Mouse (Mus musculus): ENCODE results near the gene Tm9sf2. TPM values are rescaled to one million over a fixed set of nuclear protein-coding genes. Genes with fewer than 3 reads are reported as not detected.
"Not testable (repeated sequence)": the region's sequence is repeated elsewhere in the genome, so short reads cannot be mapped to it uniquely, and the experiment has no call there.

Gene Tm9sf2
- polyA plus RNA-seq, 1 experiment from 2014 or later: 160 TPM

GRCm38 (mm10) chr14:122074360-122074759 is 32.5 kb upstream of the Tm9sf2 start:
- Histone ChIP-seq H3K9me3 (no peaks in the 10 kb centered on the region), H3K27me3 (no peaks in the 10 kb centered on the region), H3K4me3 (no peak overlapping the region), H3K4me2 (replicated peaks) (no peak overlapping the region), H3K27ac (no peak overlapping the region), H3K4me1 (no peaks in the 10 kb centered on the region), H3K9ac (no peak overlapping the region), H3K36me3 (no peaks in the 10 kb centered on the region)
- ATAC-seq (ENCODE audit: low FRiP score, low read depth): no peak
- 79% methylated on average over 10 of the region's 10 CpGs for whole genome bisulfite sequencing

DNA sequence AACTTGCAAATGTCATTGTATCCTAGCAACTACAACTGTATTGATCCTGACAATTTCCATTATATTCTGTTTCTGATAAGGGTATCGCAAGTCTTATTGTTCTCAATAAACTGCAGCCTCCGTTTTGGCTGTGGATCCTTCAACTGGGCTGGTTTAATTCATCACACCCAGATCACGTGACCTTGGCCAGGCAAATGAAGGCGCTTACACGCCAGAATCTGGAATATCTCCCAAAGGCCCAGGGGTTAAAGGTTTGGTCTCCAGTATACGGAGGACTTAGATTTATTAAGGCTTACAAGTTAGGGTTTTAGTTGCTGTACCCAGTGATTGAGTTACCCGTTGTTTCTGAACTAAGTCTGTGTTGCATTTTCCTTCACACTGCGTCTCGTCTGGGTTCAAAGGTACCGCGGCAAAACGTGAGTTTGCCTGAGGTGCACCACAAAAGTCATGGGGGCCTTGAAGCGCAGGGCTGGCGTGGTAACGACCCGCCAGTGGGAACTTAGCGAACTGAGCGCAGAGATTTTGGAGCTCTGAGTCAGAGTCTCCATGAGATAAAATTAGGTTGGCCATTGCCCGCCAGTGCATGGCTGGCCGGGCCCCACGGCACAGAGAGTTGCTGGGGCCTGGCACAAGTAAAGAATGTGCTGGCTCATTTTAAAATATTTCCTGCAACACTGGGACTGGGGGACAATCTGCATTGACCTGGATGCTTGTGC is 31.2 kb upstream of the Tm9sf2 start:
- ATAC-seq (ENCODE audit: low FRiP score, low read depth): no peak
- no peaks in the 10 kb centered on the region for H3K36me3 ChIP-seq
- 82% methylated on average over 21 of the region's 21 CpGs for WGBS

GRCm38 (mm10) chr14:122077017-122077416 is 29.8 kb upstream of the Tm9sf2 start:
- Histone ChIP-seq H3K4me2 (replicated peaks) (no peak overlapping the region), H3K4me3 (no peak overlapping the region), H3K4me1 (peaks cover 4% of the 10 kb centered on the region; the same call in 1 of the 2 replicates), H3K36me3 (no peaks in the 10 kb centered on the region), H3K27ac (no peak overlapping the region), H3K9me3 (no peaks in the 10 kb centered on the region), H3K27me3 (no peaks in the 10 kb centered on the region), H3K9ac (no peak overlapping the region)
- ATAC-seq (ENCODE audit: low FRiP score, low read depth): no peak
- 84% methylated on average over 3 of the region's 3 CpGs for WGBS

More for the DNA sequence above, 31.2 kb upstream of the Tm9sf2 start:
- Histone ChIP-seq H3K4me1 (no peaks in the 10 kb centered on the region), H3K4me3 (no peak overlapping the region), H3K9me3 (no peaks in the 10 kb centered on the region), H3K9ac (no peak overlapping the region), H3K27ac (no peak overlapping the region), H3K4me2 (replicated peaks) (no peak overlapping the region), H3K27me3 (no peaks in the 10 kb centered on the region)

- H3K9me3 ChIP-seq: 0 out of 2 replicates have a peak, but pooled peaks cover under 1% of the 10 kb centered on the region
- H3K27ac ChIP-seq: no peak overlapping the region
- 54% methylated on average over 6 of the region's 6 CpGs for WGBS
- peaks cover 7% of the 10 kb centered on the region; the same call in 1 of the 2 replicates for H3K4me1 ChIP-seq
- no peak overlapping the region for H3K4me3 ChIP-seq
- no peaks in the 10 kb centered on the region for H3K36me3 ChIP-seq
- H3K4me2 ChIP-seq (replicated peaks): no peak overlapping the region
- no peak overlapping the region for H3K9ac ChIP-seq
- no peaks in the 10 kb centered on the region for H3K27me3 ChIP-seq
- no peak for ATAC-seq (ENCODE audit: low FRiP score, low read depth)
These were observed 27.4 kb upstream of the Tm9sf2 start for GRCm38 (mm10) chr14:122079428-122079827.

DNA sequence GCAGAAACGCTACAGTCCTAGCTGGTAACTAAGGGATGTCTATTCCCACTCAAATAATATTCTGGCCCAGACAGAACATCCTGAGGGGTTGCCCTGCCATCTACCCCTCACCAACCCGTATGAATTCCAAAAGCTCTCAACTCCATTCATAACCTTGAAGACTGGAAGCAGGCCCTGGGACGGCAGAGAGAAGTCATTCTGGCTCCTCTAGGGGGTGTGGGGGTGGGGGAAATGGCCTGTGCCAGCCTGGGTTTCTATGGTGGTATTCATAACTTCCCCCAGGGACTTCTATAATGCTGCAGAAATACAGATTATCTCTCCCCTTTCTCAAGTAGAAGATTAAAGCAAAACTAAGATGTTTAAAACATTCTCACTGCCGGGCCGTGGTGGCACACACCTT is 26.9 kb upstream of the Tm9sf2 start:
- no peak overlapping the region for H3K27ac ChIP-seq
- H3K4me1 ChIP-seq: peaks cover 7% of the 10 kb centered on the region; the same call in 1 of the 2 replicates
- H3K36me3 ChIP-seq: no peaks in the 10 kb centered on the region
- 77% methylated on average over 5 of the region's 5 CpGs for WGBS
- no peak for ATAC-seq (ENCODE audit: low FRiP score, low read depth)
- H3K27me3 ChIP-seq: no peaks in the 10 kb centered on the region
- H3K9ac ChIP-seq: no peak overlapping the region
- no peak overlapping the region for H3K4me2 ChIP-seq (replicated peaks)
- peaks cover 5% of the 10 kb centered on the region; the same call in 1 of the 2 replicates for H3K9me3 ChIP-seq
- H3K4me3 ChIP-seq: no peak overlapping the region

GRCm38 (mm10) chr14:122081308-122081707 is 25.5 kb upstream of the Tm9sf2 start:
- H3K4me3 ChIP-seq: no peak overlapping the region
- peaks cover 7% of the 10 kb centered on the region; the same call in 1 of the 2 replicates for H3K4me1 ChIP-seq
- H3K27me3 ChIP-seq: no peaks in the 10 kb centered on the region
- H3K36me3 ChIP-seq: no peaks in the 10 kb centered on the region
- peaks cover 9% of the 10 kb centered on the region; the same call in 1 of the 2 replicates for H3K9me3 ChIP-seq
- no peak overlapping the region for H3K27ac ChIP-seq
- no peak for ATAC-seq (ENCODE audit: low FRiP score, low read depth)
- 14% methylated on average over 3 of the region's 3 CpGs for WGBS
- no peak overlapping the region for H3K9ac ChIP-seq
- no peak overlapping the region for H3K4me2 ChIP-seq (replicated peaks)

DNA sequence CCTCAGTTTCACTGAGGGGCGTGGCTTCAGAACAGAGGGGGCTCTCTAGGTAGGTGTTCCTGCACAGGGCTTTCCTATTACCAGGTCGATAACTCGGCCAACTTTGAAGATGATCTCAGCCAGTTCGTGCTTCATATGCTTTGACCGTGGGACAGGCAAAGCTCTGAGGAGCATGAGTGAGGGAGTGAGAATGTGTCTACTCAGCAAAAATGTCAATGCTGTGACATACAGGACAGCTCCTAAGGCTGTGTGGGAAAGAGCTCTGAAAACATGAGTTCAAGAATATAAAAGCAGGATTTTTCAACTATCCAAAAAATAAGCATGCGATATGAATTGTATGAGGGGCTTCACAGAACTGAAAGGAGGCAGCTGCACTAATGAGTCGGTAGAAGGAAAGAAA is 23.3 kb upstream of the Tm9sf2 start:
- H3K27me3 ChIP-seq: no peaks in the 10 kb centered on the region
- H3K9ac ChIP-seq: no peak overlapping the region
- no peak overlapping the region for H3K4me2 ChIP-seq (replicated peaks)
- no peaks in the 10 kb centered on the region for H3K36me3 ChIP-seq
- peaks cover 7% of the 10 kb centered on the region; the same call in 1 of the 2 replicates for H3K4me1 ChIP-seq
- no peak overlapping the region for H3K4me3 ChIP-seq
- WGBS: 85% methylated on average over 7 of the region's 7 CpGs
- peaks cover 9% of the 10 kb centered on the region; the same call in 1 of the 2 replicates for H3K9me3 ChIP-seq
- no peak for ATAC-seq (ENCODE audit: low FRiP score, low read depth)
- no peak overlapping the region for H3K27ac ChIP-seq

DNA sequence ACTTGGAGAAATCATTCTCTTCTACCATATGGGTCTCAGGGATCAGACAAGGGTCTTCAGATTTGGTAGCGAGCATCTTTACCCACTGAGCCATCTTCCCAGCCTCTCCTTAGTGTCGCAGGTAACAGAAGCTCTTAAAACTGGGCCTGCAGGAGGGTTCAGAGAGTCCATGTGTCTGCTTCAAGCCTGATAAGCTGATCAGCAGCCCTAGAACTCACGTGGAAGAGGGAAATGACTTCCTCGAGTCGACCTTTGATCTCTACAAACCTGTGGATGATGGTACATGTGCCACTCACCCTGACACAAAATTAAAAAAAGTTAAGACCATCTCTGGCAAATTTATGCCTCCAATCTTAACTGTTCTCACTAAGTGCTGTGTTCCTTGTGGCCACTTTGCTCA is 18.9 kb upstream of the Tm9sf2 start:
- no peak for ATAC-seq (ENCODE audit: low FRiP score, low read depth)
- Histone ChIP-seq H3K9ac (no peak overlapping the region), H3K4me2 (replicated peaks) (no peak overlapping the region), H3K9me3 (peaks cover 9% of the 10 kb centered on the region; the same call in 1 of the 2 replicates), H3K27ac (no peak overlapping the region), H3K36me3 (no peaks in the 10 kb centered on the region), H3K4me1 (no peaks in the 10 kb centered on the region), H3K27me3 (no peaks in the 10 kb centered on the region), H3K4me3 (no peak overlapping the region)
- 80% methylated on average over 5 of the region's 5 CpGs for WGBS

DNA sequence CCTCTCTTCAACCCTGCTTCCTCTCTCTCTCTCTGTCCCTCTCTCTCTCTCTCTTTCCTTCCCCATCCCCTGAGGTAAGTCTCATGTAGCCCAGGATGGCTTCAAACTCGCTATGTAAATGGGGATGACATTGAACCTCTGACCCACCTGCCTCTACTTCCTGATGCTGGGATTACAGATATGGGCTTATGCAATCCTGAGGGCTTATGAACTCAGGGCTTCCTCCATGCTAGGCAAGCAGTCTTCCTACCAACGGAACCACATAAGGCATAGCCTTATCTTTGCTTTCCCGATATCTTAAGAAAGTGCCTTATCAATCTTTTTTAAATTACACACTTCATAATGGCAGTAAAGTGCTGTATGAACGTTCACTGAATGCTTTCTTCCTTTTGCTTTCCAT is 14.5 kb upstream of the Tm9sf2 start:
- Histone ChIP-seq H3K4me1 (no peaks in the 10 kb centered on the region), H3K36me3 (no peaks in the 10 kb centered on the region), H3K27ac (no peak overlapping the region), H3K9me3 (no peaks in the 10 kb centered on the region), H3K4me3 (no peak overlapping the region), H3K27me3 (no peaks in the 10 kb centered on the region), H3K9ac (no peak overlapping the region), H3K4me2 (replicated peaks) (no peak overlapping the region)
- ATAC-seq (ENCODE audit: low FRiP score, low read depth): no peak
- 82% methylated on average over 4 of the region's 4 CpGs for WGBS

GRCm38 (mm10) chr14:122096331-122096730 is 10.5 kb upstream of the Tm9sf2 start:
- H3K27me3 ChIP-seq: no peaks in the 10 kb centered on the region
- 97% methylated on average over 11 of the region's 11 CpGs for WGBS
- ATAC-seq (ENCODE audit: low FRiP score, low read depth): no peak
- H3K4me3 ChIP-seq: no peak overlapping the region
- H3K9me3 ChIP-seq: no peaks in the 10 kb centered on the region
- no peak overlapping the region for H3K27ac ChIP-seq
- H3K4me1 ChIP-seq: no peaks in the 10 kb centered on the region
- no peak overlapping the region for H3K4me2 ChIP-seq (replicated peaks)
- no peak overlapping the region for H3K9ac ChIP-seq
- H3K36me3 ChIP-seq: no peaks in the 10 kb centered on the region

DNA sequence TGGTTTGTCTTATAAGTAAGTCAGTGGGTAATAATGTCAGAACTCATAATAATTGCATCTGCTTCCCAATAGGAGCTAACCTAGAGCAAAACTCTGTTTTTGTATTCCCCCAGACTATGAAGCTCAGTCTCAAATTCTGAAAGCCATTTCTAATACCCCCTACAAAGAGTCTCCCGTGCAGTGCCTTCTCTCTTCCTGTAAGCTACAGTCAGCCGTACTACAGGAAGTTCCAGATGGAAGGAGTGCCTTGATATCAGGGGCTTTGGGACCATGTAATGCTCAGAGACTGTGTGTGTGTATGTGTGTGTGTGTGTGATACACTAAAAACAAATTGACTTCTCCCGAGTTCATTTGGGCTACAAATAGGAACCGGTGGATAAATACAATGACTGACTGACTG is 7.3 kb upstream of the Tm9sf2 start:
- H3K36me3 ChIP-seq: no peaks in the 10 kb centered on the region
- H3K27me3 ChIP-seq: no peaks in the 10 kb centered on the region
- 85% methylated on average over 4 of the region's 4 CpGs for WGBS
- no peak overlapping the region for H3K9ac ChIP-seq
- H3K27ac ChIP-seq: no peak overlapping the region
- H3K4me3 ChIP-seq: no peak overlapping the region
- ATAC-seq (ENCODE audit: low FRiP score, low read depth): no peak
- no peaks in the 10 kb centered on the region for H3K9me3 ChIP-seq
- H3K4me2 ChIP-seq (replicated peaks): no peak overlapping the region
- H3K4me1 ChIP-seq: no peaks in the 10 kb centered on the region

- H3K4me3 ChIP-seq; ATAC-seq (ENCODE audit: low FRiP score, low read depth); H3K9me3 ChIP-seq; H3K4me2 ChIP-seq (replicated peaks); H3K27me3 ChIP-seq; H3K27ac ChIP-seq; H3K36me3 ChIP-seq; H3K9ac ChIP-seq: not testable (repeated sequence)
- H3K4me1 ChIP-seq: peaks cover 14% of the 10 kb centered on the region
- WGBS: 84% methylated on average over 9 of the region's 9 CpGs
These were observed 4.9 kb upstream of the Tm9sf2 start for GRCm38 (mm10) chr14:122101890-122102289.

- peak; percentile 97 for ATAC-seq (ENCODE audit: low FRiP score, low read depth)
- peak overlapping the region; percentile 50 for H3K4me3 ChIP-seq
- 1% methylated on average over 24 of the region's 24 CpGs for WGBS
- peak overlapping the region; percentile 96 for H3K27ac ChIP-seq
- peaks cover 31% of the 10 kb centered on the region for H3K4me1 ChIP-seq
- no peaks in the 10 kb centered on the region for H3K27me3 ChIP-seq
- H3K36me3 ChIP-seq: no peaks in the 10 kb centered on the region
- peak overlapping the region; percentile 68 for H3K9ac ChIP-seq
- peak overlapping the region; percentile 84 for H3K4me2 ChIP-seq (replicated peaks)
- H3K9me3 ChIP-seq: no peaks in the 10 kb centered on the region
These were observed 2.0 kb upstream of the Tm9sf2 start for GRCm38 (mm10) chr14:122104881-122105280.

Data from limb, embryonic 13.5 days (tissue).